Mouse (Mus musculus) limb, embryonic 14.5 days (tissue): ENCODE results near the gene Prr5. TPM values are rescaled to one million over a fixed set of nuclear protein-coding genes. Genes with fewer than 3 reads are reported as not detected.

ENCODE experiments used
- ATAC-seq: fragments of 200-750 bp; cut with Nextera tagmentation; 2 replicates; pipeline ENCODE4 v1.8.0; 2017; ENCODE audit warnings: low read depth, moderate number of reproducible peaks, moderate TSS enrichment; ENCODE audit not compliant: low FRiP score
- DNase-seq: peaks from one replicate; pipeline ENCODE4 v3.0.0-alpha.2; 2015; ENCODE audit warnings: low spot score
- H3K27ac ChIP-seq: fragments of 300-500 bp; sonication (generic); replicated peaks from 2 replicates; pipeline ENCODE4 v1.5.1; 2014; ENCODE audit warnings: low read depth, mild to moderate bottlenecking, low read length, moderate library complexity, mixed read lengths
- H3K27me3 ChIP-seq: fragments of 300-500 bp; sonication (generic); 2 replicates; pipeline ENCODE4 v1.6.1; 2014; ENCODE audit warnings: low read length, mixed read lengths; ENCODE audit not compliant: control insufficient read depth, insufficient read depth
- H3K36me3 ChIP-seq: fragments of 300-500 bp; sonication (generic); 2 replicates; pipeline ENCODE4 v1.6.1; 2014; ENCODE audit warnings: mild to moderate bottlenecking, low read length, moderate library complexity, mixed read lengths; ENCODE audit not compliant: control insufficient read depth, insufficient read depth
- H3K4me1 ChIP-seq: fragments of 300-500 bp; sonication (generic); 2 replicates; pipeline ENCODE4 v1.6.1; 2014; ENCODE audit warnings: antibody characterized with exemption, low read length, mixed read lengths; ENCODE audit not compliant: control insufficient read depth, insufficient read depth
- H3K4me2 ChIP-seq: fragments of 300-500 bp; sonication (generic); replicated peaks from 2 replicates; pipeline ENCODE4 v1.6.1; 2014; ENCODE audit warnings: low read depth, mild to moderate bottlenecking, low read length, moderate library complexity; ENCODE audit not compliant: severe bottlenecking
- H3K4me3 ChIP-seq: fragments of 300-500 bp; sonication (generic); replicated peaks from 2 replicates; pipeline ENCODE4 v1.5.1; 2014; ENCODE audit warnings: low read length
- H3K9ac ChIP-seq: fragments of 300-500 bp; sonication (generic); 2 replicates; pipeline ENCODE4 v1.6.1; 2014; ENCODE audit warnings: mild to moderate bottlenecking, low read depth, low read length, moderate library complexity; ENCODE audit not compliant: severe bottlenecking
- H3K9me3 ChIP-seq: fragments of 300-500 bp; sonication (generic); 2 replicates; pipeline ENCODE4 v1.6.1; 2016; ENCODE audit warnings: low read length; ENCODE audit not compliant: control insufficient read depth
- POLR2A ChIP-seq: fragments of 200-500 bp; IDR thresholded peaks from 2 replicates; pipeline ENCODE4 v1.8.0; 2012; ENCODE audit warnings: inconsistent platforms, mild to moderate bottlenecking, moderate library complexity, borderline replicate concordance; ENCODE audit not compliant: insufficient read depth, insufficient read length; ENCODE audit errors: extremely low read depth
- WGBS: fragments of 180-500 bp; shearing (Covaris S2); extraction: QIAGEN DNeasy Blood & Tissue Kit; methylation state at CpG from one replicate; pipeline ENCODE4 v1.1.7; 2014; 5-methylcytosine and 5-hydroxymethylcytosine counted together
- polyA plus RNA-seq, 2 experiments: library from polyadenylated mRNA; depleted of rRNA in 1 of 2; stranded (reverse) in 1 of 2; unstranded in 1 of 2; fragments of >200 nt; fragmentation: Nextera tagmentation in 1 of 2; extraction: Ambion mirVana in 1 of 2; gene quantifications; 2 replicates each; pipeline versions ENCODE4 v1.2.1 to v1.2.3; 2012 to 2014

Prr5 gene
- polyA plus RNA-seq, 2 experiments = 29.7 to 41.4 TPM

- Histone ChIP-seq H3K4me3 (no peak overlapping the region), H3K27me3 (no peaks in the 10 kb centered on the region), H3K36me3 (no peaks in the 10 kb centered on the region), H3K4me1 (no peaks in the 10 kb centered on the region), H3K9me3 (no peaks in the 10 kb centered on the region), H3K27ac (no peak overlapping the region), H3K4me2 (no peak overlapping the region), H3K9ac (no peak overlapping the region)
- TF ChIP-seq POLR2A = no peak
- DNase-seq (no peak), ATAC-seq (no peak)
- 87% methylated on average over 11 of the region's 11 CpGs for WGBS
Observed at GRCm38 (mm10) chr15:84674329-84675067, 5.1 kb downstream of the Prr5 start.

- H3K4me1 ChIP-seq = no peaks in the 10 kb centered on the region
- TF ChIP-seq POLR2A = no peak
- H3K9me3 ChIP-seq = no peaks in the 10 kb centered on the region
- no peak overlapping the region for H3K4me3 ChIP-seq
- no peaks in the 10 kb centered on the region for H3K27me3 ChIP-seq
- H3K27ac ChIP-seq = no peak overlapping the region
- no peaks in the 10 kb centered on the region for H3K36me3 ChIP-seq
- DNase-seq = no peak
- no peak overlapping the region for H3K4me2 ChIP-seq
- ATAC-seq = no peak
- H3K9ac ChIP-seq = no peak overlapping the region
- 72% methylated on average over 8 of the region's 8 CpGs for WGBS
Observed at GRCm38 (mm10) chr15:84675317-84675716, 5.9 kb downstream of the Prr5 start.

- DNase-seq (no peak), ATAC-seq (no peak)
- Histone ChIP-seq H3K27me3 (no peaks in the 10 kb centered on the region), H3K4me3 (no peak overlapping the region), H3K9me3 (no peaks in the 10 kb centered on the region), H3K4me2 (no peak overlapping the region), H3K36me3 (no peaks in the 10 kb centered on the region), H3K27ac (no peak overlapping the region), H3K4me1 (peaks cover 12% of the 10 kb centered on the region), H3K9ac (no peak overlapping the region)
- WGBS = 52% methylated on average over 11 of the region's 11 CpGs
- no peak for TF ChIP-seq POLR2A
Observed at GRCm38 (mm10) chr15:84677943-84678342, 8.5 kb downstream of the Prr5 start.

- H3K4me2 ChIP-seq = no peak overlapping the region
- H3K4me3 ChIP-seq = no peak overlapping the region
- DNase-seq = no peak
- H3K9me3 ChIP-seq = no peaks in the 10 kb centered on the region
- no peak for TF ChIP-seq POLR2A
- ATAC-seq = no peak
- H3K36me3 ChIP-seq = no peaks in the 10 kb centered on the region
- H3K9ac ChIP-seq = no peak overlapping the region
- 91% methylated on average over 4 of the region's 4 CpGs for WGBS
- peaks cover 12% of the 10 kb centered on the region for H3K4me1 ChIP-seq
- no peak overlapping the region for H3K27ac ChIP-seq
- H3K27me3 ChIP-seq = no peaks in the 10 kb centered on the region
Observed at GRCm38 (mm10) chr15:84679090-84679489, 9.7 kb downstream of the Prr5 start.

- H3K36me3 ChIP-seq = no peaks in the 10 kb centered on the region
- TF ChIP-seq POLR2A = no peak
- no peak overlapping the region for H3K4me2 ChIP-seq
- DNase-seq = no peak
- ATAC-seq = no peak
- no peaks in the 10 kb centered on the region for H3K27me3 ChIP-seq
- no peak overlapping the region for H3K4me3 ChIP-seq
- H3K4me1 ChIP-seq = peaks cover 12% of the 10 kb centered on the region
- no peak overlapping the region for H3K9ac ChIP-seq
- no peaks in the 10 kb centered on the region for H3K9me3 ChIP-seq
- no peak overlapping the region for H3K27ac ChIP-seq
- WGBS = 80% methylated on average over 3 of the region's 3 CpGs
Observed at GRCm38 (mm10) chr15:84679794-84680193, 10.4 kb downstream of the Prr5 start.
